Mouse (Mus musculus) heart, postnatal 25 days (tissue): ENCODE measurements around the gene Ces1e. TPM values are rescaled to one million over a fixed set of nuclear protein-coding genes. Genes with fewer than 3 reads are reported as not detected.

Experiments
- DNase-seq: peaks from one replicate; pipeline ENCODE4 v3.0.0; 2022; ENCODE audit warnings: low spot score
- intact Hi-C: fragments of 180-260 bp; cut with DNase I; formaldehyde crosslinking; loops from one replicate; pipeline ENCODE4 v1.15.1; 2025
- total RNA-seq, 2 experiments: library from RNA; stranded (reverse); gene quantifications; 2 replicates each; pipeline ENCODE4 v1.2.3; 2021

The Ces1e gene
- total RNA-seq, 2 experiments from 2014 or later = 0.70 to 0.81 TPM

DNA sequence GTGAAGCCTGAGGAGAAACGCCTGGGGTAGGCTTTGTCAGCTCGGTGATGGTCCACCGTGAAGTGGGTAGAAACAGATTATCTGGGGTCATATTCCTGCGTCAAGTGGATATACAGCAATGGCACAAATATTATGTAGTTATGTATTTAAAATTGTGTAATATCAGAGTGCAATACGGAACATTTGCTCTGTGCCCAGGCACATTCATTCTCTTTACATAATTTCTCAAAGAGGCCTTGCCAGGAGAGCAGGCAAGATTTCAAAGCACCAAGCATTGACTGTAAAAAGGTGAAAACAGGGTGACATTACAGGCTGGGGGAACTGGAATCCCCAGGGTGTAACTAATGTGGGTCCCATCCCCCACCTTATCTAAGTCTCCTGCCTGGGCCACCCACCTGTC, 33.0 kb downstream of the Ces1e start:
- DNase-seq = no peak
- intact Hi-C loops = loop anchor here (10.0 kb wide), 1 partner anchor 198 kb away; no protein-coding TSS in a partner anchor

DNA sequence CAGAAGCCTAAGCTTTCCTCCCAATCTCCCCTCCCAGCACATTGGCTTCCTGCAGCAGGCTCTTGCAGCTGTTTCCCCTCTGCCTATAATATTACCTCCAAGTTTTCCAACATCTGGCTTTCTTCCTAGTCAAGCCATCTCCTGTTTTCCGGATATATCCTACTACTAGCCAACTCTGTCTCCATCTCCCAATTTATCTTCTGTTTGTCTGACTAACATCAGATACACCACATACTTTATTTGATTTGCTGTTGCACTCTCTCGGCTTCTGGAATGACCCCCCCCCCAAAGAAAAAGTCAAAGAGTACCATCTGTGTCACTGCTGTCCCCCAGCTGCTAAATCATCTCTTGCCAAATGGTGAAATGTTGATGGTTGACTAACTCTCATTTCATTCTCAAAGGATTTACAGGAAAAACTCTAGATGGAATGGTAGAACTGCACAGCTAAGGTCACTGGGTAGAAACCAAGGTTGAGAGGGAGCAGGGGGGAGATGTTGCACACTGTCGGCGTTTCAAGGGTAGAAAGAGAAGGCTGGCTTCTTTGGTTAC, 48.8 kb downstream of the Ces1e start:
- peak; percentile 8 for DNase-seq
- intact Hi-C loops = no loop called here

DNA sequence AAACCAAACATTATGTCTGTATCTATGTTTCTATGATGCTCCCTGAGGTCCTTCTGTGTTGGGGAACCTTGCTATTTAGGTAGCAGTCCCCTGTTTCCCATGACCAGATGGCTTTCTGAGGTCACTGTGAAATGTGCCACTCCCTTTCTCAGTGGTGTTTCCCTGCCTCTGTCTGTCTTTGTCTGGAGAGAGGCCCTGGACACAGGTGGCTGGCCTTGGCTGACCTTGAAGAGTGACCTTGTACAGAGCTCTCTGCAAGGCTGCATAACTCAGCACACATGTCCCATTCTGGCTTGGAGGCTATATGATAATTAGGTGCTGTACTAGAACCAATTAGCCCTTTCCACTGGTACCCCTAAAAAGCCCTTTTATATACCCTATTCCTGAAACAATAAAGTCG, 52.8 kb downstream of the Ces1e start:
- intact Hi-C loops = no loop called here
- no peak for DNase-seq

DNA sequence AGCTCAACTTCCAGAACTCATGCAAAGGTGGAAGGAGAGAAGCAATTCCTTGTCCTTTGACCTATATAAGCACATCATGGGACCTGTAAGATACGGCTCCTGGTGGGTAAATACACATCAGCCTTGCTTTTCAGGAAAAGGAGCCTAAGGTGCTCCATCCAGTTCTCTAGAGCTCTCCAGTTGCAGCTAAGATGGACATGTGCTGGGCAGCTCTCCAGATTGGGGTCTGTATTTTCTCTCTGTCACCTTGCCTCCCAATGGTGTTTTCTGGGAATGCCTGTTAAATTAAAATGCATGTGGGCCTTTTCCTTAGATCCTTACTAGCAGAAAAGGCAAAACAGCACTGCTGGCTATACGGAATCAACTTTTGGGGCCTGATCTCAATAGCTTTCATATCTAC, 54.9 kb downstream of the Ces1e start:
- intact Hi-C loops = no loop called here
- DNase-seq = no peak

DNA sequence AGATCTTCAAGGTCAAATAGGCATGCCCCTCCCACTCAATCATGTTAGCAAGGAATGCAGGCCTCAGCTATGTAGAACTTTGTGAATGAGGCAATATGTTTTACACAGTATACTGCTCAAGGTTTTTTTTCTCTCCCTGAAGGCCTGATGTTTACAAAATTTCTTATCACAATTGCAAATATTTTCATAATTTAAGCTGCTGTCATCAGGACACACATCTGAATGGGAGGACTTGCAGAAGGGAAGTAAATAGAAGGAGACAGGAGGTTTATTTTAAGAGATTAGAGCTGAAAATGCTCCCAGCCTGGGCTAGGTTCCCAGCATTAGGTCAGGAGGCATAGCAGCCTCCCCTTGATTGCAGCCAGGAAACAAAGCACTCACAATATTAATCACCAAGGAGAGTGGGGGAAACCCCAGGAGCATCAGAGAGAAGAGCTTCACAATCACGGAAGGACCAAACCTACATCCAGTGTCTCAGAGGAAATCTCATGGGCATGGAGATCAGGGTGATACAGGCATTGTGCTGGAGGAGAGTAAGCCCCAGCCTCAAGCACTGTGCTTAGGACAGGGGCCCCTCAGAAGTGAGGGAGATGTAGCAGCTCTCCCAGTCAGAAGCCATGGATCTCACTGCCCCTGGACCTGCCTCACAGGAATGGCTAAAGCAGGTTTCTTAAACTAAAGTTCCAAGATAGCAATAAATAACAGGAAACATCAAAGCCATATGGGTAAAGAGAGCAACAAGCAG, 57.4 kb downstream of the Ces1e start:
- peak; percentile 40 for DNase-seq
- intact Hi-C loops = loop anchor here (2.0 kb wide), 1 partner anchor 49 kb away; no protein-coding TSS in a partner anchor

DNA sequence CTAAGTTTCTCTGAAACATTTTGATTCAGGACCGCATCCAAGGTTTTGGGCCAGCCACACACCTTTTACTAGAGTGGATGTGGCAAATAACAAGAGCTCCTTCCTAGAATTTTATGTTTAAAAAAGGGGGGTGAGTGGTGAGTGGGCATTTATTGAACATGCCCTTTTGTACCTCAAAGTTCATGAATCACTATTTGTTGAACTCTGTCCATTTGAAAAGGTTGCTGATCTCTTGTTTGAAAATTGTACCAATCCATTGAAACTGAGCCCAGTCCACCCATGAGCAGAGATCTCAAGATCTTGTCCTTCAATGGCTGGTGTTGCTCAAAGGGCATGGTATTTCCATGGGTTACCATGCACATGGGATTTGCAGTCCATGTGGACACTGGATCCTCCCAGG, 66.1 kb downstream of the Ces1e start:
- intact Hi-C loops = no loop called here
- DNase-seq = no peak

DNA sequence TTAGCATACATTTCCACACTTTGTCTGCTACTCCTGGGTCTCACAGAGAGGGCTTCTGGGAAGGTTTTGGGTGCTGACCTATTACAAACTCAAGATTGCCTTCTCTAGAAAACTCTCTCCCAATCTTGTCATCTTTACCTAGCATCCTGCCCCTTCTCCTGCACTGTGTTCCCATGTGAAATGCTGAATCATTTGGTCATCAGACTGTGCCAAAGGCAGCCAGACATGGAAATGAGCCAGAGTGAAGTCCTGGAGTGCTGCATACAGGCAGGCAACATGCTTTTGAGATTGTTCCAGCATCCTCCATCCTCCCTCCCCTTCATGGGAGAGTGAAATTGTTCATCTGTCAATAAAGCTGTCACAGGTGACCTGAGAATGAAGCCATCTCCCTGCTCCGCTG, 78.0 kb downstream of the Ces1e start:
- intact Hi-C loops = no loop called here
- no peak for DNase-seq

Other genes with a start within 250 kb of the Ces1e start
- gene Ces1a, start 181.4 kb downstream of the Ces1e start, total RNA-seq = not detected
- not detected for gene Ces1b, start 149.6 kb downstream of the Ces1e start, total RNA-seq
- gene Ces1c, start 98.3 kb downstream of the Ces1e start, total RNA-seq = not detected
- gene Ces1d, start 31.8 kb downstream of the Ces1e start, total RNA-seq = 100 to 1,000 TPM; 174 to 223 TPM
- under 1 TPM; 0.36 to 0.48 TPM for gene Ces1f, start 50.1 kb upstream of the Ces1e start, total RNA-seq
- gene Ces1g, start 107.7 kb upstream of the Ces1e start, total RNA-seq = not detected
- gene Ces1h, start 150.1 kb upstream of the Ces1e start, total RNA-seq = not detected